Mouse (Mus musculus): Measurements from ENCODE around the gene Sel1l. TPM values are rescaled to one million over a fixed set of nuclear protein-coding genes. Genes with fewer than 3 reads are reported as not detected.
A peak's percentile ranks its signal among the peaks of the same experiment; 100 is the strongest.

Sel1l gene
- total RNA-seq, 2 experiments from 2014 or later = 69.5 to 71.4 TPM

DNA sequence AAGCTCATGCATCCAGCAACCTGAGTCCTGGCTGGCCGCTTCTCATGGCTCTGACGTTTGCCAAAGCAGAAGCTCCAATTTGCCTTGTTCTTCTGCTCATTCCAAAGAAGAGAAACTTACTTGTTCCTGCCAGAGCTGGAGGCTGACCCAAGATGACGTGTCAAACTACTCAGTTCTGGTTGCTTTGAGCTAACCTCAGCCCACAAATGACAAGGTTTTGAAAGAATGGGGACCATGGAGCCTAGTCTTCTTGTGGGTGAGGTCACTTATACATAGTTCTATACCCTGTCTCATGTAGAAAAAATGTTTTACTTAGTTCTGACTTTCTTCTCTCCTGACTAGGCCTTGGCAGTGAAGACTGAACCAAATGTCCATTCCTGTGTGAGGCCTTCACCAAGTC lies 68.4 kb downstream of the Sel1l start:
- no peak for DNase-seq (ENCODE audit: low spot score in 2 of 2)

DNA sequence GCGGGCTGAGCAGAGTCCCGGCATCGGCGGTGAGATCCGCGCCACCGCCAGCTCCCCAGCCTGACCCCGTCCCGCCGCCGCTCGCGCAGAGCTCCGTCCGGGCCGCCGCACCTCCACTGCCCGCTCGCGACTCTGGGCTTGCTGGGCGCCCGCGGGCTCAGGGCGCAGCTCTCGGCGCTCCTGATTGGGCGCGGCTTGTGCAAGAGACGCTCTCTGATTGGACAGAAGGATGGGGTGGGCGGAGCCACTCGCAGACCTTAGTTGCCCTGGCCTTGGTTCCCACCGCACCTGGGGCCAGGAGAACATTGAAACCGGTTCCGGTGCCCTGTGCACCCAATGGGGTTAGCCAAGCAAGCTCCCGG lies 70.0 kb downstream of the Sel1l start:
- peak; percentile 63 to 80 for DNase-seq (ENCODE audit: low spot score in 2 of 2)

DNA sequence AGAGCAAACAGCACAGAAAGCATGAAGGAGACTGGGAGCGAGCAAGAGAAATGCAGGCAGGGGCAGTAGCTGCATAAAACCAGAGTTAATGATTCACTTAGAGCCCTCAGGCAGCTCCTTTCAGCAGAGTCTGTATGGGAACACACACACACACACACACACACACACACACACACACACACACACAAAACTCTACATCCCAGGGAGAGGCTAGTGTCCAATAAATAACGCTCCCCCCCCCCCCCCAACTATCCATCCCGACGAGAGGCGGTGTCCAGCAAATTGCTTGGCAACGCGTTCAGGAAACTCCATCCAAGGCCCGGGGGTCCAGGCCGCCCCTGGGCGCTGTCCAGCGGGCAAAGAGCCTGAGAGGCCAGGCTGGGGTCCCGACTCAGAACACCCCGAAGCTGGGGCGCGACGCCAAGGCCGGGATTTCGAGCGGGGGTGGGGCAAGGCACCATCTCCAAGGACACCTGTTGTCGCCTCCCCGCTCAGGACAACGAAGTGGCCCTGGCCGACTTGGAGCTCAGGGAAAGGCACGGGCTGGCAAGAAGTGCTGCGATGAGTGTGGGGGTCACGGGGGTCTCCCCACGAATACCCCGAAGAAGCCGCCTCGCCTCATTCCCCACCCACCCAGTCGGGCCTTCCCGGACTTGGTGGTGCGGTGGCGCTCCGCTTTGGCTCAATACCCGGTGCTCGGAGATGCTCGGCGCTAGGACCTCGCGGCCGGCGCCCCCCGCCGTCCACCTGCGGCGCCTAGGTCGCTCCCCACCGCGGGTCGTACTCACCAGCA lies 70.5 kb downstream of the Sel1l start:
- DNase-seq (ENCODE audit: low spot score in 2 of 2) = peak; percentile 55 to 71

DNA sequence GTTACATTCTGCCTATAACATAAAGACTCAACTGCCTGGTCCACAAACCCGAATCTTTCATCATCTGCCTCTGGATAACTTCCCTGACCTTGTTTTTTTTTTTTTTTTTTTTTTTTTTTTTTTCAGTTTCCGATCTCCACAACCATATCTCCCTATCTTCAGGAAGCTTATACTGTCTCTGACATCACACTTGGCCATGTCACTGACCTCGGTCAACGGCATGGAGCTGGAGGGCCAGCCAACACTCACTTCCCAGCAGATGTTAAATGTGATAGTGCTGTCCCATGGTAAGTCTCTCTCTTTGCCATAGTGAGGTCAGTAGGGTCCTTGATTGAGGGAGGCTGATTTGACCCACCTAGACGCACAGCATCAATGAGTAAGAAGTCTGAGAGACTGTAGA lies 72.6 kb downstream of the Sel1l start:
- no peak for DNase-seq (ENCODE audit: low spot score in 2 of 2)

DNA sequence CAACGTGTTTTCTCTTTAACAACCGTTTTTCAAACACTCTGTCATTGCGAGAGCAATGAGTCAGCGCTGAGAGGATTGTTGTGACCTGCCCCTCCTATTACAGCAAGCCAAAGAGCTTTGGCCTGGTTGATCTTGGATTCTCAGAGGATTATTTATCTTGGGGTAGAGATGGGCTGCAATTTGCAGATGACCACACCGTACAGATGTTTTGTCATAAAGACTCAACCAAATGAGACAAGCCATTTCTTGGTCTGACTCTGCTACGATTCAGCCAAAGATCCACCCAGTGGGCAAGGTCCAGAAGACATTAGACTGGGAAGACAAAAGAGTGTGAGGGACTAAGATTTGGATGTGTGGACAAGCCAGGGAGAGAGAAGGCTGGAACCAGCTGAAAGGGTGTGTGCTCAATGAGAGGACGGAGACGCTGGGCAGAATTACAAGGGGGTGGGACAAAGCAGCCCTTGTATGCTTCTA lies 74.1 kb downstream of the Sel1l start:
- DNase-seq (ENCODE audit: low spot score in 2 of 2) = peak in 1 of 2 experiments; percentile 61

DNA sequence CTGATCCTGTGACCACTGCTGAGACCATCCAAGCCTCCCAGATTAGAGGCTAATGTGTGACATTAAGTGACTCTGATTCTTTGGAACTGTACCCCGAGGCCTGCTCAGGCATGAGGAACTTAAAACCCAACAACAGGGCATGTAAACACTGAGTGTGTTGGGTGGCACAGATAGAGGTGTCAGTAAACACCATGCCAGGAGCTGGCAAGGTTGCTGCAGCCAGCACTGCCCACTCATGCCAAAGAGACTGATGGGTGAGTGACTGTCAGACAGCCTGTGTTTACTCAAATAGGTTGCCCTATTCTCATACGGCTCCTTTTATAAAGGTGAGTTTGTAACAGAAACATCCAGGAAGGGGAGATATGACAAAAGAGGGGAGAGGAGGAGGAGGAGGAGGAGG lies 80.1 kb downstream of the Sel1l start:
- no peak for DNase-seq (ENCODE audit: low spot score in 2 of 2)

DNA sequence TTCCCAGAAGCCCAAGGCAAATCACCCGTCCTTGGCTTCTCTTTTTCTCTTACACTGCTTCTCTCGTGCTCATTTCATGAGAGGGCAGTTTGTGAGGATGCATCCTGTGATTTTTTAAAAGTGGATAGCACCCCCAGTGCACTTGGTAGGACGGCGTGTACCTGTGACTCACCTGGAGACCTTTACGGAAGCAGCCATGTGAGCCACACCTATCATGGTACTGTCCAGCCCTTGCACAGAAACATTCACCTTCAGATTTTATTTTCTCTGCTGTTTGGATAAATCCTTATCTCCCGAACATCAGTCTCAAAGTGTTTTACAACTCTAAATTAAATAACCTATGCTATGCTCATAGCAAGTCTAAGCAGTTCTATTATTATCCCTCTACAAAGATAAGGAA lies 80.8 kb downstream of the Sel1l start:
- no peak for DNase-seq (ENCODE audit: low spot score in 2 of 2)

DNA sequence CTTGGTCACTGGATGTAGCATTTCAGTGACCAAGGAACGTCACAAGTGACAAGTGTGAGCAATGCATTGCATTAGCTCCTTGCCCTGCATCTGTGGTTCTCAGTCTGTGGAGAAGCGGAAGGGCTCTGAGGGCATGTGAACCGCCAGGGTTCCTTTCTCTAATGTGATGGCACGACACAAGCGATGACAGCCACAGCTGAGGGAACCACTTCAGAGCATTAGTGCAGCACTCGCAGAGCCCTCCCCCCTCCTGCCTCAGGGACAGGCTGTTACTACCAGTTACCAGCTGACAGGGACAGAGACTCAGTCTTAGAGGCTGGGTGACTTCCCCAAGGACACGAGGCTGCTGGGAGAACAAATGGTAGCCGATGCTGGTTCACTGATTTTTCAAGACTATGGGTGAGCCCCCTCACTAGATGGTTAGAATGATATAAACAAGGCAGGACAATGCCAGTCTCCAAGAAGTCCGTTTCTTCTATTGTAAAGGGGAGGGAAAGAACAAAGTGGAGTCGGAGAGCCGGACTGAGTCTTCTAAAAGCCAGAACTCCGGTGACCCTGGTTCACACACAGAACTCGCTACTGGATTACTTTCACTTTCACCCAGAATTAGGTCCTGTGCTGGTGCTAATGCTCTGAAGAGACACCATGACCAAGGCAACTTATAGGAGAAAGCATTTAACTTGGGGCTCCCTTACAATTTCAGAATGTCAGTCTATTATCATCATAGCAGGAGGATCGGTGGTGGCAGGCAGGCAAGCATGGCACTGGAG lies 82.4 kb downstream of the Sel1l start:
- DNase-seq (ENCODE audit: low spot score in 2 of 2) = peak in 1 of 2 experiments; percentile 45

DNA sequence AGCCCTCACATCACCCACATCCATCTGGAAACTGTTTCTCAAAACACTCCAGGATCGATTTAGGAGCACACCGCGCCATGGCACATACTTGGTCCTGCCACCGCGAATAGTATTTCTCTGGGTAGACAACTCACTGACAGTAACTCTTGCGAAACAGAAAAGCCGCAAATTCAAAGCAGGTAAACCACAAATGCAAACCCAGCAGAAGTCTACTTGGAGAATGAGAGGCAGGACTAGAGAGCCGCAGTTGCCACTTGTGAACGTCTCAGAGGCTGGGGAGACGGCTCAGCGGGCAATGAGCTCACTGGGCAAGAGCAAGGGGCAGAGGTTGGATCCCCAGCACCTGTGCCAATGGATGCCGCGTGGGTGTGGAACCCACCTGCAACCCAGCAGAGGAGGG lies 83.5 kb downstream of the Sel1l start:
- no peak for DNase-seq (ENCODE audit: low spot score in 2 of 2)

DNA sequence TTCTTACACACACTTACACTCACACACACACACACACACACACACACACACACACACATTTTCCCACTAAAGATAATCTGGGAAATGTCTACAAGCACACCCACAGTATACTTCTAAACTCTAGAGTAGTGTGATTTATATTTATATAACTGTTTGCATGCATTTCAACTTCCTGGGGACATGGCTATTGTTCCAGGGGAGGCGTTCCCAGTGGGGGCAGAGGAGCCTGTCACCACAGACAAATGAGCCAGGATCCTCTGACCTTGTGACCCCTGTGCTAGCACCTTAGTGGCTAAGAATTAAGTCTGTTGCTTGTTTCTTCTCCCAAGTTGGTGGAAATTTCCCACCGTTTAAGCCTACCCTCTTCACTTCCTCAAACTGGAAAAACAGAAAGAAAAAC lies 83.9 kb downstream of the Sel1l start:
- DNase-seq (ENCODE audit: low spot score in 2 of 2) = no peak

DNA sequence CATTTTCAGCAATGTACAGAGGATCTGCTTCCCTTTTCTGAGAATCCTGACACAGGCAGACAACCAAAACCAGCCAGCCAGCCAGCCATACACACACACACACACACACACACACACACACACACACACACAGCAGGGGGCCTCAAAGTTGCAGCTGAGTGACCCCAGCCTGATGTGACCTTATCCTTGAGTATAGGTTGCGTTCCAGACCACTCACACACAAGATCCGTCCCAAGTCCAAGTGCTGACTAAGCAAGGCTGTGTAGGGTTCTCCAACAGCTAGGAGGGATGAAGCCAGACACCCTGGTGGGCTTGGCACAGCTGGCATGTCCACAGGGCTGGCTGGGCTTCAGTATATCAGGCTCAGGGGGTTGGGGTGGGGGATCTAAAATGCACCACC lies 84.5 kb downstream of the Sel1l start:
- no peak for DNase-seq (ENCODE audit: low spot score in 2 of 2)

DNA sequence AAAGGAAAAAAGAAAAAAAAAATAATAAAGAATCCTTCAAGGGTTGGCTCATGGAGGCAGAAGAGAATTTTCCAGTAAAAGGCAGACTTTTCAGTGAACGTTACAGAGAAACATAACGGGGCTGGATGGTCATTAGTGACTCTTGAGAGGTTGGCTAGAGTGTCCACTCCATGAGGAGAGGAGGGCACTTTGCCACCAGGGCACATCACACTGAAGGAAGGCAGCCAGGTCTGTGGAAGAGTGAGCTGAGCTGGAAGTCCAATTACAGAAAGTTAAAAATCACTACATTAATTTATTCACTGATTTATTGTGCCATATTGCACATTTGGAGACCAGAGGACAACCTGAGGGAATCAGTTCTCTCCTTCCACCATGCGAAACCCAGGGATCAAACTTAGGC lies 89.1 kb downstream of the Sel1l start:
- no peak for DNase-seq (ENCODE audit: low spot score in 2 of 2)

DNA sequence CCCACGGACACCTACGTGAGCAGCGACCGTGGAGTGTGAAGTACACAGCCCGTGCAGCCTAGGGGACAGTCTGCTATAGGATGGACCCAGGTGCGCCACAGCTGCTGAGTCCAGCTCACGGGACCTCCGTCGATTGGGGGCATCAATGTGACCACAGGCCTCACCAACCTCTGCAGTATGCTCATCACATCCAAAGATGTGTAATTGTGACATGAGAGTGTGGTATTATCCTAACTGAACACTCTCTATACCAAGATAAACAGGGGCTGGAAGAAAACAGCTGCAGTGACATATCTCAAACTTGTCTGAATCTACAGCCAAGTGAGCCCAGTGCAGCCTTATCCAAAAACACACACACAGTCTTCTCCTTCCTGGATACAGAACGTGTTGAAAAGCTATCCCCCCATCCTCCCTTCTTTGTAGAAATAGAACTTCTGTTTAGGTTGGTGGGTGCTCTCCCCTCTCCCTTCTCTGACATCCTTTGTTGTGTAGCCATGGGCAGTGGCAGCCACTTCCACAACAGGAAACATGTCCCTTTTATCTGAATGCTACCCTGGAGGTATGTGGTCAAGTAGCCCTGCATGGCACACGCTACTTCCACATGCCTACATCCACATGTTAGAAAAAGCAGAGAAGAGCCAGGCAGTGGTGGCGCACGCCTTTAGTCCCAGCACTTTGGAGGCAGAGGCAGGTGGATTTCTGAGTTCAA lies 90.9 kb downstream of the Sel1l start:
- DNase-seq (ENCODE audit: low spot score in 2 of 2) = no peak

DNA sequence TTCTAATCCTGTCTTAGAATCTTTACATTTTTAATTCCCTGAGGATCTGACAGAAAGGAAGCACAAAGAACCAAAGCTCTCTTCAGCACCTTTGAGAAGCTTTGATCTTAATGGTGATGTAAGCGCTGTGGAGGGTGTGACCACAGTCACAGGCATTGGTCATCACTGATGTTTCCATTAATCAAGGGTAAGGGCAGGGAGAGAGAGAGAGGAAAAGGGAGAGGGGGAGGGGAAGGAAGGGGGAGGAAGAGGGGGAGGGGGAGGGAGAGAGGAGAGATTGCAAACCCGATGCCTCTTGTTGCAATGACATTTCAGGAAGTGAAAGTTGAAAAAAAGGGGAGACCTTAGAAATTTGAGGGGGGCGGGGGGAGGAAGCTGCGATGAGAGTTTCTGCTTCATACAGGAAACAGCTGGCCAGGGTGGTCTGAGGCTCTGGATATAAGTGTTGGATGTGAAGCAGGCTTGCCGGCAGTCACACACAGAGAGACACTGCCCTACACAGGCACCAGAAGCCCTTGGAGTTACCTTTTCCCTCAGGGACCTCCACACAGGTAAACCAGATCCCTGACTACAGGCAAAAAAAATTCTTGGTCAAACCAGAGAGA lies 92.3 kb downstream of the Sel1l start:
- DNase-seq (ENCODE audit: low spot score in 2 of 2) = no peak

Small RNA genes within 50 kb of the gene (microRNA-seq; reads per million reads assigned to microRNA genes)
- not detected for gene Gm22015

Other genes starting within 250 kb of the Sel1l start
- gene Ston2, start 60.8 kb downstream of the Sel1l start, total RNA-seq (2021) = 10 to 100 TPM; 56.7 to 69.9 TPM